Mouse (Mus musculus): ENCODE data around the gene Olfr1493-ps1.

Gene Olfr1493-ps1

GRCm38 (mm10) chr19:13722978-13723377, at the start of gene Olfr1493-ps1:
TSS of gene Olfr1493-ps1 (plus strand) at chr19:13723278.
- DNase-seq (ENCODE audit: low spot score), result no peak

- no peak for DNase-seq (ENCODE audit: low spot score)
Observed at GRCm38 (mm10) chr19:13696968-13697367, 26.1 kb upstream of the Olfr1493-ps1 start, which contains the start of gene Olfr1491. TSS of gene Olfr1491 (plus strand) at chr19:13697268.

- no peak for DNase-seq (ENCODE audit: low spot score)
Observed at GRCm38 (mm10) chr19:13739428-13739827, 16.4 kb downstream of the Olfr1493-ps1 start, which contains the start of gene Olfr1494. TSS of gene Olfr1494 (plus strand) at chr19:13739728.

- no peak for DNase-seq (ENCODE audit: low spot score)
Observed at GRCm38 (mm10) chr19:13749366-13749765, 26.3 kb downstream of the Olfr1493-ps1 start.

GRCm38 (mm10) chr19:13764306-13764705, 41.2 kb downstream of the Olfr1493-ps1 start, which contains the start of gene Olfr1495:
TSS of gene Olfr1495 (plus strand) at chr19:13764606.
- DNase-seq (ENCODE audit: low spot score), result no peak

- DNase-seq (ENCODE audit: low spot score), result no peak
Observed at GRCm38 (mm10) chr19:13768565-13769276, 45.6 kb downstream of the Olfr1493-ps1 start.

- no peak for DNase-seq (ENCODE audit: low spot score)
Observed at GRCm38 (mm10) chr19:13777578-13777977, 54.5 kb downstream of the Olfr1493-ps1 start, which contains the start of gene Olfr1496. TSS of gene Olfr1496 (plus strand) at chr19:13777878.
